Mouse (Mus musculus) urinary bladder, postnatal 36 days (tissue): Measurements from ENCODE around the gene Gpr141.

Experiments
- DNase-seq, 2 experiments: peaks; one replicate each; pipeline ENCODE4 v3.0.0; 2022; ENCODE audit warnings: low spot score in 2 of 2, mixed read lengths in 1 of 2

The Gpr141 gene

GRCm38 (mm10) chr13:19730826-19731225, 93.2 kb downstream of the Gpr141 start:
- DNase-seq: no peak

- DNase-seq: peak in 1 of 2 experiments; percentile 22
Measured at GRCm38 (mm10) chr13:19718954-19719353, 105.1 kb downstream of the Gpr141 start.

- DNase-seq: no peak
Measured at GRCm38 (mm10) chr13:19717201-19717600, 106.9 kb downstream of the Gpr141 start.

GRCm38 (mm10) chr13:19703806-19704205, 120.3 kb downstream of the Gpr141 start:
- no peak for DNase-seq

GRCm38 (mm10) chr13:19701443-19702078, 122.5 kb downstream of the Gpr141 start:
- DNase-seq: no peak

- DNase-seq: no peak
Measured at GRCm38 (mm10) chr13:19700733-19701442, 123.2 kb downstream of the Gpr141 start.
